Mouse (Mus musculus) layer of hippocampus, adult 18-20 months (tissue): ENCODE measurements at regions not wholly inside any gene's neighbourhood (a gene's known extent, or its start where the extent isn't known, plus 50 kb on each side); places are given as distances from the start of the nearest gene placed in this dataset.

Source experiments
- DNase-seq, 2 experiments: peaks; one replicate each; pipeline ENCODE4 v3.0.0; 2022; ENCODE audit warnings: low spot score in 2 of 2

GRCm38 (mm10) chr12:106478381-106478781, 468.4 kb downstream of the Vrk1 start:
- no peak for DNase-seq

GRCm38 (mm10) chr12:106479067-106479877, 469.2 kb downstream of the Vrk1 start:
- no peak for DNase-seq

- no peak for DNase-seq
Measured at GRCm38 (mm10) chr12:106479878-106480194, 469.8 kb downstream of the Vrk1 start.

GRCm38 (mm10) chr12:106480281-106481060, 470.4 kb downstream of the Vrk1 start:
- no peak for DNase-seq

GRCm38 (mm10) chr12:106501622-106502327, 491.7 kb downstream of the Vrk1 start:
- no peak for DNase-seq

- DNase-seq: no peak
Measured at GRCm38 (mm10) chr12:106504285-106504684, 494.3 kb downstream of the Vrk1 start.

GRCm38 (mm10) chr12:106514057-106514456, 504.0 kb downstream of the Vrk1 start:
- DNase-seq: no peak

GRCm38 (mm10) chr12:106515257-106515788, 505.3 kb downstream of the Vrk1 start:
- peak in 1 of 2 experiments; percentile 10 for DNase-seq

- DNase-seq: no peak
Measured at GRCm38 (mm10) chr12:106519141-106519540, 509.1 kb downstream of the Vrk1 start.

- DNase-seq: no peak
Measured at GRCm38 (mm10) chr12:106524411-106524810, 514.4 kb downstream of the Vrk1 start.

- no peak for DNase-seq
Measured at GRCm38 (mm10) chr12:106527116-106527515, 517.1 kb downstream of the Vrk1 start.

GRCm38 (mm10) chr12:106527699-106528434, 517.8 kb downstream of the Vrk1 start:
- peak in 1 of 2 experiments; percentile 14 for DNase-seq

- DNase-seq: no peak
Measured at GRCm38 (mm10) chr12:106528521-106528920, 518.5 kb downstream of the Vrk1 start.

GRCm38 (mm10) chr12:106529175-106529574, 519.1 kb downstream of the Vrk1 start:
- DNase-seq: peak; percentile 13 to 55

GRCm38 (mm10) chr12:106535086-106535485, 525.1 kb downstream of the Vrk1 start:
- DNase-seq: no peak

GRCm38 (mm10) chr12:106535628-106536288, 525.7 kb downstream of the Vrk1 start:
- DNase-seq: no peak

- no peak for DNase-seq
Measured at GRCm38 (mm10) chr12:106536289-106536636, 526.2 kb downstream of the Vrk1 start.

GRCm38 (mm10) chr12:106540003-106540402, 530.0 kb downstream of the Vrk1 start:
- no peak for DNase-seq

- DNase-seq: no peak
Measured at GRCm38 (mm10) chr12:106559566-106559965, 549.5 kb downstream of the Vrk1 start.

GRCm38 (mm10) chr12:106565263-106565681, 555.2 kb downstream of the Vrk1 start:
- DNase-seq: no peak
